Mouse (Mus musculus) adrenal gland (tissue): ENCODE results near the gene Ranbp10.

Source experiments
- intact Hi-C: fragments of 180-260 bp; cut with DNase I; formaldehyde crosslinking; loops from one replicate; pipeline ENCODE4 v1.15.1; 2025
- long read RNA-seq, 2 experiments: library from polyadenylated mRNA; unstranded; transcript quantifications; one replicate each; pipeline ENCODE4 v2.0.0; 2020; ENCODE audit warnings: borderline replicate concordance in 1 of 2; ENCODE audit not compliant: insufficient replicate concordance in 1 of 2

Gene Ranbp10
- long read RNA-seq, experiment 1, partial matches to known transcripts, result 0 of 9 reads
- long read RNA-seq, experiment 1, other reads (novel, unspliced or antisense), result 9 of 9 reads
- long read RNA-seq, experiment 2, partial matches to known transcripts, result 1 of 10 reads
- long read RNA-seq, experiment 2, other reads (novel, unspliced or antisense), result 8 of 10 reads

GRCm38 (mm10) chr8:105826861-105827848 is at the start of gene Ranbp10, which contains the start of gene Tsnaxip1:
Ranbp10 (minus strand) TSS chr8:105827350.
Tsnaxip1 (plus strand) TSS chr8:105827731.
- intact Hi-C loops, result no loop called here

GRCm38 (mm10) chr8:105874301-105874700 is 47.2 kb upstream of the Ranbp10 start:
- intact Hi-C loops, result no loop called here

DNA sequence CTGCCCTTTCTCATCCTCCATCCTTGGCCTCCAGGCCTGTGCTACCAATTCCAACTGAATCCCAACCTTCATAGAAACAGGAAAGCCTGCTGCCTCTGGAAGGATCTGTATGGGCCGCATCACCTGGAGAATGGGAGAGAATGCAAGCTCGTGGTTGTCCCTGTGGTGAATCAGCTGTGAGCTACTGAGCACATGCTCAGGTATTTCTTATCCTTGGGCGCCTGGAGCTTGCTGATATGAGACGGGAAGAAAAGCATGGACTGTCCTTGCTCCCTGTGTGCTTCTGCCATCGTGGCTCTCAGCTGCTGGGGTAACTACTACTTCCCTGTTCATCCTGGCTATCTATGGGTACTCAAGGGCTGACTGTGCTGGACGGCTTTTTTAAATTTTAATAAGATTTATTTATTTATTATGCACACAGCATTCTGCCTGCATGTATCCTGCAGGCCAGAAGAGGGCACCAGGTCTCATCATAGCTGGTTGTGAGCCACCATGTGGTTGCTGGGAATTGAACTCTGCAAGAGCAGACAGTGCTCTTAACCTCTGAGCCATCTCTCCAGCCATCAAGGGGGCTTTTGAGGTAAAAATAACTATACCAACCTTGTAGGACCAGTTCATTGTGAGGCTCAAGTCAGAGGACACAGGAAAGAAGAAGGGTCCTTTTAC is 39.3 kb upstream of the Ranbp10 start:
- intact Hi-C loops, result no loop called here

DNA sequence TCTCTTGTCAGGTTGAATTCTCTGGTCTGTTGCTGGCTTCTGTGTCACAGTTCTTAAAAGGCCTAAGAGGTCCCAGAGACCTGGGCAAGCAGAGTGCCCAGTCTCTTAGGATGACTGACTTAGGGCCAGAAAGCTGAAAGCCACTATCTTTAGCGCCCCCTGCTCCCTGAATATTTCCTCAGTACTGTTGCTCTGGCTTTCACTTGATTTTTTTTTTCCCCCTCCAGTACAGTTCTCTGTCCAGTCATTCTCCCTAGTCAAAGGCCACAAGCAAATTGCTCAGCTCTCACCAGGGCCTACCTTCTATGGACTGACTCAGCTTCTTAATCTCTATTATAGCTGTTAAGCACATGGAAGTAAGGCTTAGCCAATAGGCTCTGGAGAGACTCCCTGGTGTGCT is 34.8 kb upstream of the Ranbp10 start:
- intact Hi-C loops, result loop anchor here (5.0 kb wide), 1 partner anchor 35 kb away; no protein-coding TSS in a partner anchor

DNA sequence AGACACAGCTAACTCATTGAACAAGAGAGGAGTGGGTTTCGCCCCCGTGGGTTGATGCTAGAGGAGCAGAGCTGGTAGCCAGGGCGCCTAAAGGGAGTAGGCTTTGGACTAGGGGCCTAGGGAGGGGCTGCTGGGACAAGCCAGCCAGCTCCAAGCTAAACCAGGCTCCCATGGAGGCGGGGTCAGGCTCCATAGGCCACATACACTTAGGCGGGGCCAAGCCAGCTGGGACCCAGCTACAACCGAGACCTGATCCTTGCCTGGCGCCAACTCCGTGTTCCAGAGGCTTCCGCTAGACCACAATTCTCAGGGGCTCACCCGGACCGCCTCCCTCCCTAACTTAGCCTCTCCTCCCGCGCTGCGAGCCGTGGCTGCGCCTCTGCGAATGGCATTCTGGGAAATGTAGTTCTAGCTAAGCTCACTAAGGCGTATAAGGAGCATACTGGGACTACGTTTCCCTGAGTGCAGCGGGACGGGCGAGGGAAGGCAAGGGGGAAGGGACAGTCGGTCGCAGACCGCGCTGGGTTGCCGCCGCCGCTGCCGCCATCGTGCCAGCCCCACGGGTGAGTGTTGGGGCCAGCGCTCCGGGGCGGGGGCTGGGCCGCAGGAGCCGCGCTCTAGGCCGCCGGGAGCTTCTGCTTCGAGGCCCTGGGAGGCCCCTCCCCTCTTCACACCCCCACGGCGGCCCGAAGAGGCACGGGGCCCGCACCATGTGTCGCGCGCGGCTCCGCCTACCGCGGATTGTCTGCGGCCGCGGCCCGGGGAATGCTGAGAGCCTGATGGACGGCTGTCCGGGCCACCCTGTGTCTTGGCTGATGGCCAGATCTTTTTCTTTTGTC is 33.2 kb upstream of the Ranbp10 start, which contains the start of gene Nutf2:
TSS of gene Nutf2 (plus strand) at position 438 of the 839 bp plus-strand sequence.
- intact Hi-C loops, result loop anchor here (5.0 kb wide), 1 partner anchor 37 kb away; no protein-coding TSS in a partner anchor

GRCm38 (mm10) chr8:105859314-105859713 is 32.2 kb upstream of the Ranbp10 start:
- intact Hi-C loops, result no loop called here

DNA sequence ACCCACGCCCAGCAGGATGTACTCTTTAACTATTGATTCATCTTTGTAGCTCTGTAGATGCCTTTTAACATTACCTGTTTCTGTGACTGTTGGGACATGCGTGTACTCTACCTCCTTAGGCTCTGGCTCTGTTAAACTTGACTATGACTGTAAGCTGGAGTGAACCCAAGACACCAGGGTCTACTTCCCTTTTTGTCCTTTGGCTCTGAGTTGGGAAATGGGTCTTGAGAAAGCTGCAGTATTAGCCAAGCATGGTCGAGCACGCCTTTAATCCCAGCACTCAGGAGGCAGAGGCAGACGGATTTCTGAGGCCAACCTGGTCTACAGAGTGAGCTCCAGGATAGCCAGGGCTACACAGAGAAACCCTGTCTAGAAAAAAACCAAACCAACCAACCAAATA is 31.3 kb upstream of the Ranbp10 start:
- intact Hi-C loops, result no loop called here

DNA sequence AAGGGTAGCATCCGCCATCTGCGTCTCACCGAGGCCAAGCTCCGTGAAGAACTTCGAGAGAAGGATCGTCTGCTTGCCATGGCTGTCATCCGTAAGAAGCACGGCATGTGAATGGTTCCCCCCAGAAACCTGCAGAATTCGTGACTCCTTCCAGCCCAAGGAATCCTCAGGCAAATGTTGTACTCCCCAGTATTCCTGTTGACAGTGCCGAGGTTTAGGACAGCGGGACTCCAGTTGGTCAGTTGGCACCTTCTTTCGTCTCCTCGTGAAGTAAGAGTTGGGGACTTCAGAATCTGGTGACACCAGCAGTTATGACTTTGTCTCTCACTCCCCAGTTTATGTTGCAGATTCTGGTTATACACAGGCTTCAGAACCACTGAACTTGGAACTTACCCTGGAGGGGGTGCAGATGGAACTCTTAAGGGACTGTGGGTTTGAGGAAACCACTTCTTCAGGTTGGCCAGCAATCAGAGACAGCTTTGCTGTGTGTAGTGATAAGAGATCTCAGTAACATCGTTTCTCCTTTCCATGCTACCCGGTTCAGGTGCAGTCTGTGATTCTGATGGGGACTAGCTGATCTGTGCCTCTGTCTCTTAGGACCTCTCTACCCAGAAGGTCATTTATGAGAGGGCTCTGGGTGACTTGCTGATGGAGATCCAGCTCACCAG is 29.2 kb upstream of the Ranbp10 start:
- intact Hi-C loops, result no loop called here

- intact Hi-C loops, result no loop called here
Measured at GRCm38 (mm10) chr8:105855248-105856167, 28.4 kb upstream of the Ranbp10 start.

- intact Hi-C loops, result no loop called here
Measured at GRCm38 (mm10) chr8:105854715-105855216, 27.6 kb upstream of the Ranbp10 start, which contains the start of gene Thap11. Thap11 (plus strand) TSS chr8:105855132.

- intact Hi-C loops, result no loop called here
Measured at GRCm38 (mm10) chr8:105854303-105854702, 27.2 kb upstream of the Ranbp10 start.

- intact Hi-C loops, result no loop called here
Measured at GRCm38 (mm10) chr8:105853178-105853577, 26.0 kb upstream of the Ranbp10 start, which contains the start of gene Cenpt. Cenpt (minus strand) TSS chr8:105853278.

GRCm38 (mm10) chr8:105852146-105852729 is 25.1 kb upstream of the Ranbp10 start:
- intact Hi-C loops, result no loop called here

GRCm38 (mm10) chr8:105851651-105852143 is 24.5 kb upstream of the Ranbp10 start:
- intact Hi-C loops, result no loop called here

DNA sequence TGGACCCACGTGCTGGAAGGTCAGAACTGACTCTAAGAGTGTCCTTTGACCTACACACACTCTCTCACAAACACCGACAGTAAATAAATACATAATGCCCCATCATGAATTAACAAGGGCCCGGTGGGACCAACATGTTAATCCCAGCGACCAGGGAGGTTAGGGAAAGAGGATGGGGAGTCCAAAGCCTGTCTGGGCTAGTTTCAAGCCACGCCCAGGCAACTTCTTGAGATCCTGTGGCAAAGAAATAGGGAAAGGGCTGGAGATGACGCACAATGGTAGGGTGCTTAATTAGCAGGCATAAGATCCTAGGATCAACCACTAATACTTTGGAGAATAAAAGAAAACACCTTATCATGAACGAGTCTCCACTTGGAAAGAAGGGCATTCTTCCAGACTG is 23.5 kb upstream of the Ranbp10 start:
- intact Hi-C loops, result no loop called here

- intact Hi-C loops, result no loop called here
Measured at GRCm38 (mm10) chr8:105850014-105850413, 22.9 kb upstream of the Ranbp10 start.

- intact Hi-C loops, result no loop called here
Measured at GRCm38 (mm10) chr8:105846678-105847077, 19.5 kb upstream of the Ranbp10 start.

- intact Hi-C loops, result loop anchor here (5.0 to 10.0 kb wide), 2 partner anchors 93 to 186 kb away; partner anchors contain the start of gene Ctrl
Measured at GRCm38 (mm10) chr8:105839209-105839608, 12.1 kb upstream of the Ranbp10 start.
